Mouse (Mus musculus) CH12.LX (cell line): ENCODE measurements around the gene Cops4. TPM values are rescaled to one million over a fixed set of nuclear protein-coding genes. Genes with fewer than 3 reads are reported as not detected.

Experiments used
- DNase-seq: peaks from one replicate; pipeline ENCODE4 v3.0.0-alpha.2; 2013; ENCODE audit errors: extremely low read depth
- H3K27ac ChIP-seq: 2 replicates; pipeline ENCODE4 v1.5.1; 2012; ENCODE audit warnings: low read depth, mild to moderate bottlenecking, control low read depth, moderate library complexity; ENCODE audit not compliant: insufficient read depth
- H3K27me3 ChIP-seq: replicated peaks from 2 replicates; pipeline ENCODE3; 2012; ENCODE audit warnings: inconsistent platforms
- H3K36me3 ChIP-seq, 2 experiments: replicated peaks in 1 of 2; 2 replicates each; pipeline versions ENCODE3 to v1.6.1; 2012; ENCODE audit warnings: inconsistent platforms in 1 of 2, low read length in 1 of 2, mild to moderate bottlenecking in 1 of 2, mixed read lengths in 1 of 2, moderate library complexity in 1 of 2; ENCODE audit not compliant: control insufficient read depth in 1 of 2, insufficient read depth in 1 of 2
- H3K4me1 ChIP-seq, 2 experiments: 2 replicates each; pipeline ENCODE4 v1.6.1; 2012; ENCODE audit warnings: inconsistent platforms in 1 of 2, moderate library complexity in 1 of 2; ENCODE audit not compliant: insufficient read depth in 2 of 2, control insufficient read depth in 1 of 2
- H3K4me2 ChIP-seq: 2 replicates; pipeline ENCODE4 v1.6.1; 2012; ENCODE audit warnings: low read depth, mild to moderate bottlenecking, control low read depth; ENCODE audit not compliant: poor library complexity, insufficient read depth, severe bottlenecking
- H3K4me3 ChIP-seq, 3 experiments: fragments of 150-350 bp in 1 of 3; sonication (generic) in 1 of 3; replicated peaks in 1 of 3; 2 replicates each; pipeline versions ENCODE3 to v1.5.1; 2011 to 2012; ENCODE audit warnings: low read depth in 2 of 3, low read length in 2 of 3, mild to moderate bottlenecking in 2 of 3, moderate library complexity in 2 of 3, control low read depth in 1 of 3, improper control_type of control experiment in 1 of 3, inconsistent platforms in 1 of 3, mixed read lengths in 1 of 3; ENCODE audit not compliant: poor library complexity in 1 of 3
- H3K79me2 ChIP-seq: replicated peaks from 2 replicates; pipeline ENCODE4 v1.6.1; 2012; ENCODE audit warnings: mild to moderate bottlenecking, moderate library complexity; ENCODE audit not compliant: control insufficient read depth, poor library complexity, insufficient read depth, severe bottlenecking; ENCODE audit errors: extremely low read depth
- H3K9ac ChIP-seq: 2 replicates; pipeline ENCODE4 v1.6.1; 2012; ENCODE audit warnings: low read depth, mild to moderate bottlenecking, control low read depth, moderate library complexity; ENCODE audit not compliant: insufficient read depth
- H3K9me3 ChIP-seq: replicated peaks from 2 replicates; pipeline ENCODE3; 2012; ENCODE audit warnings: low read length, inconsistent platforms, mixed read lengths
- BHLHE40 ChIP-seq: IDR thresholded peaks from 2 replicates; pipeline ENCODE4 v1.6.1; 2011; ENCODE audit warnings: mild to moderate bottlenecking, low read depth, low read length, improper control_type of control experiment
- CTCF ChIP-seq, 2 experiments: IDR thresholded peaks in 1 of 2; conservative IDR thresholded peaks in 1 of 2; 2 replicates each; pipeline ENCODE4 v1.5.1; 2011 to 2012; ENCODE audit warnings: low read depth in 2 of 2, low read length in 2 of 2, improper control_type of control experiment in 1 of 2, inconsistent platforms in 1 of 2, mild to moderate bottlenecking in 1 of 2, moderate library complexity in 1 of 2
- ELF1 ChIP-seq: IDR thresholded peaks from 2 replicates; pipeline ENCODE4 v1.6.1; 2014; ENCODE audit warnings: low read depth, mild to moderate bottlenecking, inconsistent platforms, low read length, improper control_type of control experiment
- GABPA ChIP-seq: IDR thresholded peaks from 2 replicates; pipeline ENCODE4 v1.6.1; 2012; ENCODE audit warnings: low read depth, low read length, improper control_type of control experiment, inconsistent platforms; ENCODE audit not compliant: insufficient replicate concordance
- IRF4 ChIP-seq: IDR thresholded peaks from 2 replicates; pipeline ENCODE4 v1.6.1; 2014; ENCODE audit warnings: low read depth, mild to moderate bottlenecking, inconsistent platforms, low read length, improper control_type of control experiment
- JUN ChIP-seq: IDR thresholded peaks from 2 replicates; pipeline ENCODE4 v1.6.1; 2011; ENCODE audit warnings: low read depth, mild to moderate bottlenecking, low read length, improper control_type of control experiment, moderate library complexity; ENCODE audit not compliant: insufficient read depth
- JUND ChIP-seq: conservative IDR thresholded peaks from 2 replicates; pipeline ENCODE4 v1.6.1; 2011; ENCODE audit warnings: low read depth, low read length, improper control_type of control experiment
- MAFK ChIP-seq: IDR thresholded peaks from 2 replicates; pipeline ENCODE4 v1.6.1; 2011; ENCODE audit warnings: low read length, improper control_type of control experiment; ENCODE audit not compliant: insufficient replicate concordance
- MAZ ChIP-seq: IDR thresholded peaks from 2 replicates; pipeline ENCODE4 v1.6.1; 2012; ENCODE audit warnings: low read depth, mild to moderate bottlenecking, inconsistent platforms, low read length, improper control_type of control experiment, moderate library complexity
- MXI1 ChIP-seq: IDR thresholded peaks from 2 replicates; pipeline ENCODE4 v1.6.1; 2011; ENCODE audit warnings: mild to moderate bottlenecking, low read depth, low read length, improper control_type of control experiment
- PAX5 ChIP-seq: IDR thresholded peaks from 2 replicates; pipeline ENCODE4 v1.6.1; 2012; ENCODE audit warnings: low read length, inconsistent platforms, mixed read lengths
- RAD21 ChIP-seq: IDR thresholded peaks from 2 replicates; pipeline ENCODE4 v1.6.1; 2011; ENCODE audit warnings: low read depth, mild to moderate bottlenecking, low read length, improper control_type of control experiment, moderate library complexity
- RCOR1 ChIP-seq: conservative IDR thresholded peaks from 2 replicates; pipeline ENCODE4 v1.6.1; 2012; ENCODE audit warnings: low read depth, mild to moderate bottlenecking, inconsistent platforms, low read length, improper control_type of control experiment
- SIN3A ChIP-seq: IDR thresholded peaks from 2 replicates; pipeline ENCODE4 v1.6.1; 2012; ENCODE audit warnings: low read length, improper control_type of control experiment, inconsistent platforms
- SMC3 ChIP-seq: IDR thresholded peaks from 2 replicates; pipeline ENCODE4 v1.6.1; 2011; ENCODE audit warnings: low read depth, low read length, improper control_type of control experiment
- TBP ChIP-seq: conservative IDR thresholded peaks from 2 replicates; pipeline ENCODE4 v1.6.1; 2011; ENCODE audit warnings: low read depth, low read length, improper control_type of control experiment
- TCF12 ChIP-seq: IDR thresholded peaks from 2 replicates; pipeline ENCODE4 v1.6.1; 2014; ENCODE audit warnings: low read depth, mild to moderate bottlenecking, inconsistent platforms, low read length, improper control_type of control experiment
- UBTF ChIP-seq: IDR thresholded peaks from 2 replicates; pipeline ENCODE4 v1.6.1; 2012; ENCODE audit warnings: low read depth, mild to moderate bottlenecking, inconsistent platforms, low read length, improper control_type of control experiment, moderate library complexity
- USF2 ChIP-seq: conservative IDR thresholded peaks from 2 replicates; pipeline ENCODE4 v1.6.1; 2011; ENCODE audit warnings: low read depth, low read length, improper control_type of control experiment
- ZC3H11A ChIP-seq: IDR thresholded peaks from 2 replicates; pipeline ENCODE4 v1.6.1; 2012; ENCODE audit warnings: low read depth, mild to moderate bottlenecking, inconsistent platforms, low read length, improper control_type of control experiment
- ZMIZ1 ChIP-seq: IDR thresholded peaks from 2 replicates; pipeline ENCODE4 v1.6.1; 2012; ENCODE audit warnings: low read depth, mild to moderate bottlenecking, inconsistent platforms, low read length, improper control_type of control experiment
- dilution Hi-C: fragments of 300-500 bp; cut with MboI; formaldehyde crosslinking; loops from 2 replicates; pipeline ENCODE4 v1.14.3; 2020; ENCODE audit warnings: low sequenced_read_pairs; ENCODE audit not compliant: extremely low pct_unique_long_range_greater_than_20kb, extremely low pct_ligation_motif_present
- in situ Hi-C: fragments of 300-500 bp; cut with MboI; formaldehyde crosslinking; loops from 3 replicates; pipeline ENCODE4 v1.14.3; 2019; ENCODE audit warnings: low sequenced_read_pairs, low pct_ligation_motif_present, low pct_unique_long_range_greater_than_20kb, mixed read lengths
- polyA plus RNA-seq: library from polyadenylated mRNA; unstranded; fragments of >175 nt; gene quantifications from 2 replicates; pipeline ENCODE4 v1.2.1, GENCODE M21; 2012; ENCODE audit warnings: low read depth; ENCODE audit not compliant: insufficient read length
- total RNA-seq, 2 experiments: library from RNA; depleted of rRNA; stranded (reverse); fragments of 300-350 nt in 1 of 2; fragments of >200 nt in 1 of 2; gene quantifications; 2 replicates each; pipeline ENCODE4 v1.2.3; 2012 to 2014

Gene Cops4
- total and polyA plus RNA-seq, 3 experiments: 122 to 264 (median 133) TPM

DNA sequence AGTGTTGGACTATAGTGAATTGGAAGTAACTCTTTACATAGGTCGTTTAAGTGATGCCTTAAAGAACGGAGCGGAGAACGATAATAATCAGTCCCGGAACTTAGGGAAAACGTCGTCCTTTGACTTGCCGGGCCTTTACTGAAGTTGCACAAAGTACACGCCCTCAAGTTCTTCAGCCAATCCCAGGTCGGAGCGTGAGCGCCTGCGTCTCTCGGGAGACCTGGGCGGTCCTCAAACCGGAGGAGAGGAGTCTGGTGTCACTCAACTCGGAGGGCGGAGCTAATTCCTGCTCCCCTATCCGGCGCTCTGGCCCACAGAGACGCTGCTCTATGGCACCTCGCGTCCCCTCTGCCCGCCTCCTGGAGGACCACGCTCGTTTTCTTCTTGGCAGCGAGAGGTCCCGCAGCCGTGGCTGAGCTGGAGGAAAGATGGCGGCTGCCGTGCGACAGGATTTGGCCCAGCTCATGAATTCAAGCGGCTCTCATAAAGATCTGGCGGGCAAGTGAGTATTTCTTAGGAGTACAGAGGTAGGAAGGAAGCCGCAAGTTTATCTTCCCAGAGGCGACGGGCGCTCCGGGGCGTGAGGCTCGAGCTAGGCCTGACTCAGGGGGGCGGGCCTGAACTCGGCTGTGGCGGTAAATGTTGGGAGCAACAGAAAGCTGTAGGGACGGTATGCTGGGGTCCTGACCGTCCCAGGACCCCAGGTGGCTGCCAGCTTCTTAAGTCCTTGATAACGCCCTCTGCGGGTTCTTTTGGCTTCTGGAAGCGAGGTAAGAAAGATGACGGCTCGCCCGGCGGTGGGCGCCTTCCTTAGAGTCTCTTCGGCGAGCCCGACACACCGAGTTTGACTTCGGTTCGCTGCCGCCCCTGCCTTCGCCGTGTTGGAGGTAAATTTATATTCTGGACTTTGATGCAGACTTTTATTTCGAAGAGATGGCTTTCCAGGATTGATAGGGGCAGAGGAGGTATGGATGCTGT, at the start of gene Cops4 (continued):
- TF ChIP-seq ZMIZ1 (peak; percentile 80), SIN3A (peak; percentile 92)

GRCm38 (mm10) chr5:100476328-100476727, 41.8 kb upstream of the Cops4 start:
- no peak overlapping the region for H3K4me2 ChIP-seq
- H3K9ac ChIP-seq: no peak overlapping the region
- dilution Hi-C loops (no loop called here), in situ Hi-C loops (no loop called here)
- no peak overlapping the region for H3K4me3 ChIP-seq
- peaks cover 0 to 1% of the 10 kb centered on the region in 2 experiments; a peak in 1 of 4 replicates for H3K4me1 ChIP-seq
- no peaks in the 10 kb centered on the region for H3K27me3 ChIP-seq
- DNase-seq: no peak
- no peaks in the 10 kb centered on the region for H3K79me2 ChIP-seq
- H3K9me3 ChIP-seq: no peaks in the 10 kb centered on the region
- TF ChIP-seq CTCF (conservative IDR thresholded peaks at IDR 0.05 in 1 of 2, IDR thresholded peaks at IDR 0.05 in 1 of 2; ENCODE audit: low read depth in 2 of 2, low read length in 2 of 2): peak in 1 of 2 experiments; percentile 62; a peak in 2 of 4 replicates
- no peak for TF ChIP-seq GABPA
- TF ChIP-seq MXI1: no peak
- no peak for TF ChIP-seq ELF1
- peak; percentile 42 for TF ChIP-seq RAD21
- TF ChIP-seq UBTF: no peak
- peak; percentile 5; the same call in 1 of the 2 replicates for TF ChIP-seq SMC3
- no peak overlapping the region for H3K27ac ChIP-seq
- H3K36me3 ChIP-seq: peaks cover 30 to 78% of the 10 kb centered on the region in 2 experiments

GRCm38 (mm10) chr5:100477604-100478003, 40.5 kb upstream of the Cops4 start:
- dilution Hi-C loops (no loop called here), in situ Hi-C loops (no loop called here)
- DNase-seq: no peak
- Histone ChIP-seq H3K9me3 (no peaks in the 10 kb centered on the region), H3K4me2 (no peak overlapping the region), H3K36me3 (peaks cover 28 to 75% of the 10 kb centered on the region in 2 experiments), H3K4me3 (no peak overlapping the region), H3K27me3 (no peaks in the 10 kb centered on the region), H3K4me1 (peaks cover 0 to 8% of the 10 kb centered on the region in 2 experiments; a peak in 1 of 4 replicates), H3K27ac (no peak overlapping the region), H3K9ac (no peak overlapping the region), H3K79me2 (no peaks in the 10 kb centered on the region)
- no peak for TF ChIP-seq JUN
- no peak for TF ChIP-seq ZC3H11A
- TF ChIP-seq SIN3A: no peak
- TF ChIP-seq TBP: no peak
- no peak for TF ChIP-seq USF2
- TF ChIP-seq BHLHE40: no peak
- TF ChIP-seq PAX5: no peak
- no peak for TF ChIP-seq RCOR1
- no peak for TF ChIP-seq GABPA
- no peak for TF ChIP-seq JUND
- TF ChIP-seq MXI1: no peak
- TF ChIP-seq SMC3: no peak
- no peak for TF ChIP-seq MAFK
- no peak for TF ChIP-seq MAZ
- no peak for TF ChIP-seq TCF12
- no peak for TF ChIP-seq IRF4
- no peak for TF ChIP-seq CTCF (conservative IDR thresholded peaks at IDR 0.05 in 1 of 2, IDR thresholded peaks at IDR 0.05 in 1 of 2; ENCODE audit: low read depth in 2 of 2, low read length in 2 of 2)
